Mouse (Mus musculus) kidney, embryonic 14.5 days (tissue): ENCODE data around the gene Ttll7. TPM values are rescaled to one million over a fixed set of nuclear protein-coding genes. Genes with fewer than 3 reads are reported as not detected.

ENCODE experiments used
- ATAC-seq: fragments of 200-750 bp; cut with Nextera tagmentation; 2 replicates; pipeline ENCODE4 v1.8.0; 2017; ENCODE audit warnings: moderate number of reproducible peaks, mild to moderate bottlenecking, moderate TSS enrichment, moderate library complexity; ENCODE audit not compliant: low FRiP score, low TSS enrichment
- H3K27ac ChIP-seq: fragments of 300-500 bp; sonication (generic); 2 replicates; pipeline ENCODE4 v1.5.1; 2014; ENCODE audit warnings: low read depth, mild to moderate bottlenecking, low read length, moderate library complexity, mixed read lengths
- H3K27me3 ChIP-seq: fragments of 300-500 bp; sonication (generic); 2 replicates; pipeline ENCODE4 v1.6.1; 2014; ENCODE audit warnings: mild to moderate bottlenecking, low read length; ENCODE audit not compliant: control insufficient read depth, insufficient read depth
- H3K36me3 ChIP-seq: fragments of 300-500 bp; sonication (generic); 2 replicates; pipeline ENCODE4 v1.6.1; 2014; ENCODE audit warnings: low read length, mixed read lengths; ENCODE audit not compliant: control insufficient read depth, insufficient read depth
- H3K4me1 ChIP-seq: fragments of 300-500 bp; sonication (generic); 2 replicates; pipeline ENCODE4 v1.6.1; 2014; ENCODE audit warnings: low read length, mixed read lengths; ENCODE audit not compliant: control insufficient read depth, insufficient read depth
- H3K4me2 ChIP-seq: fragments of 300-500 bp; sonication (generic); replicated peaks from 2 replicates; pipeline ENCODE4 v1.6.1; 2014; ENCODE audit warnings: low read depth, mild to moderate bottlenecking, low read length
- H3K4me3 ChIP-seq: fragments of 300-500 bp; sonication (generic); 2 replicates; pipeline ENCODE4 v1.5.1; 2014; ENCODE audit warnings: mild to moderate bottlenecking, low read length
- H3K9ac ChIP-seq: fragments of 300-500 bp; sonication (generic); 2 replicates; pipeline ENCODE4 v1.6.1; 2014; ENCODE audit warnings: low read depth, mild to moderate bottlenecking, low read length, moderate library complexity
- H3K9me3 ChIP-seq: fragments of 300-500 bp; sonication (generic); 2 replicates; pipeline ENCODE4 v1.6.1; 2016; ENCODE audit warnings: low read length; ENCODE audit not compliant: control insufficient read depth
- WGBS: fragments of 180-500 bp; shearing (Covaris S2); extraction: QIAGEN DNeasy Blood & Tissue Kit; methylation state at CpG from one replicate; pipeline ENCODE4 v1.1.7; 2014; 5-methylcytosine and 5-hydroxymethylcytosine counted together
- polyA plus RNA-seq: library from polyadenylated mRNA; unstranded; fragments of >200 nt; fragmentation: Nextera tagmentation; extraction: Ambion mirVana; gene quantifications from 2 replicates; pipeline ENCODE4 v1.2.1, GENCODE M21; 2014

Ttll7 gene
- polyA plus RNA-seq, 1 experiment from 2014 or later, result 1.7 TPM

DNA sequence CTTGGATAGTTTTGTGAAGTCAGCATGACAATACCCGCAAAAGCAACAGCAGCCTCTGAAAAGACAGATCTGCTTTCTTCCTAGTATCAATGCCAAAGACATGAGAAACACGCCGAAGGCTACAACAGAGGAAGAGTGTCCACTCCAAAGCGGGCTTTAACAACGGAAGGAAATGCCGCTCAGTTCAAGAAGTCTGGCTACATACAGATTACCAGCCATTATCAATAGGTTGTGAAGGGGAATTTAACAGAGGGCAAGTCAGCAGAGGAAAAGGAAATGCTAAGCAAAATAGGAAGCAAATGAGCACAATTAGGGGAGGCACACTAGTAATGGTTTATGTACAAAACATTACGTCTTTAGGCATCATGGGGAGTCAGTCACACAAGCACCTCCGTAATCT lies 4.1 kb upstream of the Ttll7 start:
- ATAC-seq, result no peak

DNA sequence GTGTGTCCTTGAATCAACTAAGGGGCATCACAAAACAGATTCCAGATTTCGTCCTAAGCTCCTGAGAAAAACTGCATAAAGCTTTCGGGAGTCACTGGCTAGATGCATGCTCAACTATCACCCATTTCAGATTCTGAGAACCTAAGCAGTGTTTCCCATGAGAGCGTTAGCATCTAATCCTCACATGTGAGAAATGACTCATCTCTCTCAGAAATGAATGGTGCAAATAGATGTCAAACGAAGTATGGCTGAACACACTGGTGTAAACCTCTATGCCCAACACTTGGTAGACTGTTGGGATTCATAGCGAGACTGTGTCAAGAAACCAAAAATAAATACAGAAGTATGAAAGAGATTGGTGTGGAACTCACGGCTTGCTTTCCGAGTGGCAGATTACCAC lies 2.8 kb upstream of the Ttll7 start:
- Histone ChIP-seq H3K4me1 (no peaks in the 10 kb centered on the region), H3K9ac (no peak overlapping the region), H3K36me3 (no peaks in the 10 kb centered on the region), H3K27me3 (peaks cover 5% of the 10 kb centered on the region; the same call in 1 of the 2 replicates), H3K9me3 (no peaks in the 10 kb centered on the region), H3K4me2 (no peak overlapping the region), H3K27ac (no peak overlapping the region), H3K4me3 (no peak overlapping the region)
- 91% methylated on average over 7 of the region's 7 CpGs for WGBS
- no peak for ATAC-seq

More for the DNA sequence above, 4.1 kb upstream of the Ttll7 start:
- H3K36me3 ChIP-seq, result no peaks in the 10 kb centered on the region
- H3K4me3 ChIP-seq, result no peak overlapping the region
- no peak overlapping the region for H3K9ac ChIP-seq
- no peaks in the 10 kb centered on the region for H3K9me3 ChIP-seq
- H3K27ac ChIP-seq, result no peak overlapping the region
- H3K27me3 ChIP-seq, result no peaks in the 10 kb centered on the region
- no peaks in the 10 kb centered on the region for H3K4me1 ChIP-seq
- WGBS, result 86% methylated on average over 8 of the region's 8 CpGs
- H3K4me2 ChIP-seq, result no peak overlapping the region

DNA sequence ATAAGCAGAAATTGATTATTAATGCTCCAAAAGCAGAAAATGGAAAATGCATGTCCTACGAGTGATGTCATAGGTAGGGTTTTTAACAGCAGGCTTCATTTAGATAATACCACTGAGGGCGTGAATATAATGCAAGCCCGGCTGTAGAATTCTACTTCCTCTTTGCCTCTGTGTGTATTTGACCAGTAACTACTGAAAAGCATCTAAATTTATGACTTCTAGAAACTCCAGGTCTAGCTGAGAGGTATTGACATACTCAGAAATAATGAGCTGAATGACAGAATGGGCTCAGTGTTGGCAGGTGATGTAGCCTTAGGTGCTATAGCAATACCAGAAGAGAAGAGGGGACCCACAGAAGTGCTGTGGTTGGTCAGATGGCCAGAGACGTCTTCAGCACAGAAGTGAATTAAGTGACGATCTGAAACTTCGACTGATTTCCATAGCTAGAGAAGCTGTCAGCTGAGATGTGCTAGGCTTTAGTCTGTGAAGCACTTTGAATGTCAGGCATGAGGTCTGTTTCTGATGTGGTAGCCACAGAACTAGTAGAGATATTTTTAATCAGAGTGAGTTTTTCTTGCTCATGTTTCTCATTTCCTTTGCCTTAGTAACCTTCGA lies 2.4 kb downstream of the Ttll7 start:
- Histone ChIP-seq H3K4me1 (no peaks in the 10 kb centered on the region), H3K27me3 (peaks cover 5% of the 10 kb centered on the region; the same call in 1 of the 2 replicates), H3K4me2 (no peak overlapping the region), H3K4me3 (no peak overlapping the region), H3K9ac (no peak overlapping the region), H3K27ac (no peak overlapping the region), H3K36me3 (no peaks in the 10 kb centered on the region), H3K9me3 (no peaks in the 10 kb centered on the region)
- WGBS, result 89% methylated on average over 7 of the region's 7 CpGs
- no peak for ATAC-seq

DNA sequence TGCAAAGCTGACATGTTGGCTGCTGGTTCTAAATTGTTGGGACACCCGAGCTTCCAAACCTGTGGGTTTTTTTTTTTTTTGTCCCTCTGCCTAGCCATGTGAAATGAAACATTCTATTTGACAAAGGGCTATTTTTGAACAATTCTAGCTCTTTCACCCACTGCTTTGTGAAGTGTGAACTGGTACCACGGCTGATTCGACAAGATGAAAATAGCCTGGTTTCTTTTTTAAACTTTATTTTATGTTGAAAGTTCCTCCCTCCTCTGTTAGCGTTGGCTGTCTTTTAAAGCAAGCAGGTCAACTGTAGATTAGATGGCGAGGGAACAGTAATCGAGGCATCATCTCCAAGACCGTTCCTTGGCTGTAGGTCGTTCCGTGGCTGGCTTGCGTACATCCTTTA lies 5.2 kb downstream of the Ttll7 start:
- Histone ChIP-seq H3K9me3 (no peaks in the 10 kb centered on the region), H3K36me3 (no peaks in the 10 kb centered on the region), H3K4me2 (no peak overlapping the region), H3K4me1 (no peaks in the 10 kb centered on the region), H3K4me3 (no peak overlapping the region), H3K27me3 (peaks cover 5% of the 10 kb centered on the region; the same call in 1 of the 2 replicates), H3K9ac (no peak overlapping the region), H3K27ac (no peak overlapping the region)
- no peak for ATAC-seq
- WGBS, result 89% methylated on average over 10 of the region's 10 CpGs

DNA sequence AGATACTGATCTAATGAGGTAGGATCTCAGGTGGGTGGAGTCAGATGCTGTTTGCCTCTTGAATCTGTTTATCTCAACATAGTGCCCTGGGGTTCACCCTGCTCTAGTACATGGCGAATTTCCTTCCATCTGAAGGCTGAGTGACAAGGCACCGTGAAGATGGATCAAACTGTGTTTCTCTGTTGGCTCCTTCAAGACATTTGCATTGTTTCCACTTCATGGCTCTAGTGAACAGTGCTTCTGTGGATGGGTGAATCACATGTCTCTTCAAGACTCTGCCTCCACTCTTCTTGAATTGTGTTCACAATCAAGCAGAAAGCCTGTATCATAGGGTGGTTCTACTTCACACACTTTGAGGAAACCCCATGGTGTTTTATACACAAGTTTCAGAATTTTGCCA lies 8.1 kb downstream of the Ttll7 start:
- H3K4me2 ChIP-seq, result no peak overlapping the region
- no peaks in the 10 kb centered on the region for H3K4me1 ChIP-seq
- no peaks in the 10 kb centered on the region for H3K36me3 ChIP-seq
- H3K27me3 ChIP-seq, result no peaks in the 10 kb centered on the region
- no peaks in the 10 kb centered on the region for H3K9me3 ChIP-seq
- 83% methylated on average over 2 of the region's 2 CpGs for WGBS
- H3K27ac ChIP-seq, result no peak overlapping the region
- no peak overlapping the region for H3K9ac ChIP-seq
- H3K4me3 ChIP-seq, result no peak overlapping the region
- ATAC-seq, result no peak

DNA sequence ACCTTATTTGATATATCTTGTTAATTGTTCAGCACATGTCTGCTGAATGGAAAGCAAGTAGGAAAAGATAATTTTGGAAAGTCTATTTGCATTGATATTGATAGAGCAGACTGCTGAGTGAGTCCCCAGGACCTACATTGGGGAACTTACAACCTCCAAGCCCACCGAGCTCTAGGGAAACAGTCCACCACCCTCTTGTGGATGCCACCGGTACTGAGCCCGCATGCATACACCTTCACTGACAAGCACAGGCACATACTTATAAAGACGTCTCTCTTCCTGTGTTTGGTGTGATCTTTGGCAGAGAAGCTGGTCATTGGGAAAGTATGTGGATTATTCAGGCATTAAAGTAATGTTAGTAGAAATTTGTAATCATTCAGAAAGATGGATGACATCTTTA lies 14.4 kb downstream of the Ttll7 start:
- Histone ChIP-seq H3K27me3 (no peaks in the 10 kb centered on the region), H3K4me1 (no peaks in the 10 kb centered on the region), H3K36me3 (no peaks in the 10 kb centered on the region), H3K27ac (no peak overlapping the region), H3K4me3 (no peak overlapping the region), H3K9me3 (no peaks in the 10 kb centered on the region), H3K9ac (no peak overlapping the region), H3K4me2 (no peak overlapping the region)
- ATAC-seq, result no peak
- WGBS, result 36% methylated on average over 4 of the region's 4 CpGs

DNA sequence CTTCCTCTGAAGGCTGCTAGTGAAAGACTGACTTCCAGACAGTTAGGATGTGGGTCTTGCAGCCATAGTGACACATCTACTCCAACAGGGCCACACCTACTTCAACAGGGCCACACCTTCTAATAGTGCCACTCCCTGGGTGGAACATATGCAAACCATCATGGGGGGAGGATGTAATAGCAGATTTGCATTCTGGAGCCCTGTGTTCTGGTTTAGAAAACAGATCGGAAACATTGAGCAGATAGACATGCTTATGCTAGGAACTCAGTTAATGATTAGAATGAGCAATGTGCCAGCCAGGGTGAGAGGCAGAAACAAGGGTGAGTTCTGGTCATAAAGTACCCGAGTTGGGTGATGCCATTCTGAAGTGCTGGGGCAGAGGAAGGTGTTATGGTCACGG lies 19.8 kb downstream of the Ttll7 start:
- 92% methylated on average over 3 of the region's 3 CpGs for WGBS
- ATAC-seq, result no peak
- no peaks in the 10 kb centered on the region for H3K9me3 ChIP-seq
- no peak overlapping the region for H3K4me2 ChIP-seq
- H3K4me1 ChIP-seq, result no peaks in the 10 kb centered on the region
- H3K27ac ChIP-seq, result no peak overlapping the region
- H3K27me3 ChIP-seq, result no peaks in the 10 kb centered on the region
- no peaks in the 10 kb centered on the region for H3K36me3 ChIP-seq
- no peak overlapping the region for H3K9ac ChIP-seq
- H3K4me3 ChIP-seq, result no peak overlapping the region

DNA sequence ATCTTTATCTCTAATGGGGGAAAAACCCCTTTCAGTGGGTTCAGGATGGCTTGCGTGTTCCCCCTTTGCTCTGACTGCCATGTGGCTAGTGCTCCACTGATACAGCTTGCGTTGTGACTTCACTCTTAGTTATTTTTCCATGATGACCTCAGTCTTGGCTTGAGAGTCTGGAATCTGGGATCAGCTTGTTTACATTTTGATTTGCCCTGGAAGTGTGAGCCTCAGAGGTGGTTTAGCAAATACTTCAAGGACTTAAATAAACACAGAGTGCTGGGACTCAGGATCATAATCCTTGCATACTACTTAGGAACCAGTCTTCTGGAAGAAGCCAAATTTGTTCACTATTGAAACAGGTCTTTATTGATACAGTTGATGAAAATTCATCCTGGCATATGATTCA lies 23.8 kb downstream of the Ttll7 start:
- ATAC-seq, result no peak
- WGBS, result 62% methylated on average over 2 of the region's 2 CpGs

DNA sequence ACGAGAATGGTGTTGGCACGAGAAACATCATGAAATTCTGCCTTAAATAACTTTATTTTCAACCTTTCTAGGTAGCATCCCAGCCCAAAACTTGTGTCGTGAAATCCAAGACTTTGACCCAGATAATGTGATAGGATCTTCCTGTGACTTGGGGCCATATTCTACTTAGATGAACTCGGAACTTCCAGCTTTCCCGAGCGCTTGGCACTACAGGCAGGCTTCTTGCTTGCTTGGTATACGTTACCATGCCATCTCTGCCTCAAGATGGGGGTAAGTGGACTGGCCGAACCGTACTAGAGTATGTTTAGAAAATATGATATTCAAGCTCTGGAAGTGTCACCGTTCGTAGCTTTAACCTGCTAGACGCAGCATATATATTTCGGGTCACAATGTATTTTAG lies 41.8 kb downstream of the Ttll7 start:
- Histone ChIP-seq H3K4me1 (no peaks in the 10 kb centered on the region), H3K4me3 (no peak overlapping the region), H3K27me3 (no peaks in the 10 kb centered on the region), H3K27ac (no peak overlapping the region), H3K9me3 (no peaks in the 10 kb centered on the region), H3K9ac (no peak overlapping the region), H3K4me2 (no peak overlapping the region), H3K36me3 (no peaks in the 10 kb centered on the region)
- no peak for ATAC-seq
- 90% methylated on average over 13 of the region's 13 CpGs for WGBS

More for the DNA sequence above, 23.8 kb downstream of the Ttll7 start:
- no peak overlapping the region for H3K4me3 ChIP-seq
- no peak overlapping the region for H3K27ac ChIP-seq
- no peaks in the 10 kb centered on the region for H3K36me3 ChIP-seq
- H3K27me3 ChIP-seq, result no peaks in the 10 kb centered on the region
- no peaks in the 10 kb centered on the region for H3K9me3 ChIP-seq
- no peaks in the 10 kb centered on the region for H3K4me1 ChIP-seq
- H3K9ac ChIP-seq, result no peak overlapping the region
- H3K4me2 ChIP-seq, result no peak overlapping the region
